Mouse (Mus musculus) olfactory bulb, adult 2 months (tissue): ENCODE results near the gene Olfr678.

Source experiments
- CTCF ChIP-seq: fragments of 200-500 bp; IDR thresholded peaks from 2 replicates; pipeline ENCODE4 v1.5.1; 2012; ENCODE audit warnings: low read depth, mild to moderate bottlenecking, low read length, moderate library complexity; ENCODE audit not compliant: insufficient read depth
- POLR2A ChIP-seq: fragments of 200-500 bp; IDR thresholded peaks from 2 replicates; pipeline ENCODE4 v1.6.1; 2012; ENCODE audit warnings: mild to moderate bottlenecking, low read depth, low read length, moderate library complexity; ENCODE audit not compliant: insufficient read depth

DNA sequence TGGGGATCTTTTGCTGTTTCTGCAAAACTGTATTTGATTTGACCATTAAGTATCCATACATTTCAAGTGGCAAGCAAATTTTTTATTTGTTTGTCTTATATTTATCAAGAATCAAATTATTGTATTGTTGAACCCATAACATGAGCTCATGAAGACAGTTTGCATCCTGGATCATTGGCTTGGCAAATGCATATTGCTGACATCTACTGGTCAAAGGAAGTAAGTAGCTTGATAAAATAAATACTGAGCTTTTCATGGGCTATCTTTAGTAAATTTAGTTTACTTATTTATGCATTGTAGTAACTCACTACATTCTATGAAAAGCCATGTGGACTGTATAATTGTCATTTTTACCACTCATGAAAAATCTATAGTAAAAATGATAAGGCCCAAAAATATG, 5.3 kb upstream of the Olfr678 start:
- TF ChIP-seq CTCF = no peak
- TF ChIP-seq POLR2A = no peak
